8 mouse cellular contexts compared by ENCODE assay signal in genomic region chr3:95216655-95217254, GRCm38 (mm10). TPM values are rescaled to one million over a fixed set of nuclear protein-coding genes. Genes with fewer than 3 reads are reported as not detected.
A peak's percentile ranks its signal among the peaks of the same experiment; 100 is the strongest.
DNase-seq lines count a peak whose midpoint lies in the region; ATAC-seq and TF ChIP-seq lines count a peak whose summit lies in the region.

No protein-coding gene starts in this region.

- peak overlapping the region; percentile 91 for H3K9ac ChIP-seq in heart, embryonic 12.5 days
- H3K9ac ChIP-seq in ES-E14 (ENCODE audit: insufficient read depth, low read depth, low read length, poor library complexity, severe bottlenecking) = peak overlapping the region; percentile 100
- H3K9ac ChIP-seq in hindbrain, embryonic 11.5 days (ENCODE audit: low read depth, low read length) = peak overlapping the region; percentile 93; the same call in 1 of the 2 replicates

- ATAC-seq in heart, embryonic 12.5 days (ENCODE audit: insufficient number of reproducible peaks, low FRiP score) = peak; percentile 20
- ATAC-seq in hindbrain, embryonic 11.5 days (ENCODE audit: low FRiP score) = no peak; the same call in 1 of the 2 replicates
- ATAC-seq in megakaryocyte progenitor cell, adult 5-6 weeks (replicated peaks; ENCODE audit: poor library complexity) = 0 out of 2 replicates have a peak, but pooled peaks have one; percentile 0

- in situ Hi-C loops in ES-E14 (cut with MboI; ENCODE audit: low sequenced_read_pairs in 2 of 2, unreplicated experiment in 2 of 2) = no loop called here

- no peak for DNase-seq in heart, adult 8-10 months (ENCODE audit: low spot score)
- no peak for DNase-seq in ES-E14 (ENCODE audit: low read depth, low spot score)
- no peak for DNase-seq in hindbrain, embryonic 11.5 days (ENCODE audit: low spot score)
- no peak for DNase-seq in layer of hippocampus, adult 8-10 months (ENCODE audit: low spot score in 2 of 2)
- no peak for DNase-seq in spleen, postnatal 36 days (ENCODE audit: low spot score in 2 of 2)
- no peak for DNase-seq in thymus, adult 18-20 months

- peaks cover 46% of the 10 kb centered on the region for H3K36me3 ChIP-seq in heart, embryonic 12.5 days
- H3K36me3 ChIP-seq in ES-E14 (ENCODE audit: control insufficient read depth, insufficient read depth, low read length, poor library complexity, severe bottlenecking) = peaks cover 23% of the 10 kb centered on the region
- peaks cover 4% of the 10 kb centered on the region; the same call in 1 of the 2 replicates for H3K36me3 ChIP-seq in hindbrain, embryonic 11.5 days (ENCODE audit: control insufficient read depth, insufficient read depth, low read length)

- peak overlapping the region; percentile 99 for H3K27ac ChIP-seq in heart, embryonic 12.5 days (ENCODE audit: poor library complexity, severe bottlenecking)
- H3K27ac ChIP-seq in ES-E14 (ENCODE audit: insufficient read depth, low read depth, low read length, poor library complexity, severe bottlenecking) = no peak overlapping the region; the same call in 1 of the 2 replicates
- H3K27ac ChIP-seq in hindbrain, embryonic 11.5 days (ENCODE audit: low read depth, low read length) = peak overlapping the region; percentile 92

- no peaks in the 10 kb centered on the region for H3K27me3 ChIP-seq in heart, embryonic 12.5 days (replicated peaks)
- H3K27me3 ChIP-seq in hindbrain, embryonic 11.5 days (ENCODE audit: control insufficient read depth, insufficient read depth, low read length) = no peaks in the 10 kb centered on the region

- peak overlapping the region; percentile 71 for H3K4me2 ChIP-seq in heart, embryonic 12.5 days
- peak overlapping the region; percentile 54 for H3K4me2 ChIP-seq in hindbrain, embryonic 11.5 days (replicated peaks; ENCODE audit: low read depth, low read length)

- WGBS in heart, embryonic 12.5 days = 21% methylated on average over 4 of the region's 4 CpGs
- 29% methylated on average over 4 of the region's 4 CpGs for WGBS in hindbrain, embryonic 11.5 days

- peaks cover 9% of the 10 kb centered on the region for H3K4me1 ChIP-seq in heart, embryonic 12.5 days (replicated peaks)
- no peaks in the 10 kb centered on the region; a peak in 1 of 4 replicates for H3K4me1 ChIP-seq in ES-E14 (ENCODE audit: control insufficient read depth in 2 of 2, insufficient read depth in 2 of 2, low read length in 2 of 2, poor library complexity in 1 of 2)
- no peaks in the 10 kb centered on the region for H3K4me1 ChIP-seq in hindbrain, embryonic 11.5 days (replicated peaks; ENCODE audit: control insufficient read depth, insufficient read depth, low read length)

- H3K9me3 ChIP-seq in heart, embryonic 12.5 days (replicated peaks) = no peaks in the 10 kb centered on the region
- no peaks in the 10 kb centered on the region for H3K9me3 ChIP-seq in ES-E14 (ENCODE audit: control insufficient read depth, insufficient read depth, low read depth, low read length)
- no peaks in the 10 kb centered on the region for H3K9me3 ChIP-seq in hindbrain, embryonic 11.5 days (ENCODE audit: control insufficient read depth, low read length)

- H3K4me3 ChIP-seq in heart, embryonic 12.5 days = peak overlapping the region; percentile 80
- H3K4me3 ChIP-seq in ES-E14 (ENCODE audit: insufficient read depth in 1 of 2, low read depth in 1 of 2, low read length in 2 of 2, poor library complexity in 1 of 2, severe bottlenecking in 1 of 2) = peak overlapping the region; percentile 84 to 99
- H3K4me3 ChIP-seq in hindbrain, embryonic 11.5 days (ENCODE audit: low read depth, low read length) = peak overlapping the region; percentile 69

TF ChIP-seq in ES-E14, 5 proteins besides CTCF, POLR2A, EP300 and RAD21:
- TF ChIP-seq MAFK (IDR thresholded peaks at IDR 0.05; ENCODE audit: insufficient read depth, low read depth, low read length) (no peak), ZNF384 (IDR thresholded peaks at IDR 0.05; ENCODE audit: low read depth, low read length) (0 out of 2 replicates have a peak, but pooled peaks have one; percentile 53)

RNA-seq across cellular contexts. Expression of gene Gabpb2, which starts 1.0 kb away (rescaled TPM):
- 7.7 and 8.9 TPM in 2 replicates for polyA plus RNA-seq in heart, embryonic 12.5 days (2016; fragmentation: Nextera tagmentation; extraction: Ambion mirVana)
- total RNA-seq in heart, adult 8-10 months (2022) = 10 to 100 TPM; 12.2 to 13.9 (median 13.2) TPM
- total RNA-seq in ES-E14 (2012; rRNA removed) = 28.7 and 30.7 TPM in 2 replicates
- 6.1 and 9.7 TPM in 2 replicates for polyA plus RNA-seq in hindbrain, embryonic 11.5 days (2014; fragmentation: Nextera tagmentation; extraction: Ambion mirVana)
- total RNA-seq in megakaryocyte progenitor cell, adult 5-6 weeks (2015) = 28.5 and 29.3 TPM in 2 replicates
- total RNA-seq in megakaryocyte progenitor cell, adult 5-6 weeks (2017) = 43.1 and 57.7 TPM in 2 replicates
- total RNA-seq in layer of hippocampus, adult 8-10 months (2022) = 10 to 100 TPM; 15.7 to 18.0 (median 17.5) TPM

RNA-seq across cellular contexts. Expression of gene Cdc42se1, which starts 11.8 kb away (rescaled TPM):
- polyA plus RNA-seq in heart, embryonic 12.5 days (2016; fragmentation: Nextera tagmentation; extraction: Ambion mirVana) = 60.9 and 62.1 TPM in 2 replicates
- 10 to 100 TPM; 17.0 to 22.8 (median 20.4) TPM for total RNA-seq in heart, adult 8-10 months (2022)
- 43.2 and 51.4 TPM in 2 replicates for total RNA-seq in ES-E14 (2012; rRNA removed)
- polyA plus RNA-seq in hindbrain, embryonic 11.5 days (2014; fragmentation: Nextera tagmentation; extraction: Ambion mirVana) = 110 and 117 TPM in 2 replicates
- 56.2 and 56.7 TPM in 2 replicates for total RNA-seq in megakaryocyte progenitor cell, adult 5-6 weeks (2015)
- total RNA-seq in megakaryocyte progenitor cell, adult 5-6 weeks (2017) = 52.5 and 60.3 TPM in 2 replicates
- 10 to 100 TPM; 72.9 to 79.5 (median 77.2) TPM for total RNA-seq in layer of hippocampus, adult 8-10 months (2022)

RNA-seq across cellular contexts. Expression of gene Mllt11, which starts 15.2 kb away (rescaled TPM):
- 12.8 and 13.6 TPM in 2 replicates for polyA plus RNA-seq in heart, embryonic 12.5 days (2016; fragmentation: Nextera tagmentation; extraction: Ambion mirVana)
- 10 to 100 TPM in 2 of 4 experiments, 1 to 10 TPM in 2; 5.5 to 11.3 (median 9.5) TPM for total RNA-seq in heart, adult 8-10 months (2022)
- total RNA-seq in ES-E14 (2012; rRNA removed) = 5.3 and 10.1 TPM in 2 replicates
- 171 and 203 TPM in 2 replicates for polyA plus RNA-seq in hindbrain, embryonic 11.5 days (2014; fragmentation: Nextera tagmentation; extraction: Ambion mirVana)
- 4.6 and 5.8 TPM in 2 replicates for total RNA-seq in megakaryocyte progenitor cell, adult 5-6 weeks (2015)
- total RNA-seq in megakaryocyte progenitor cell, adult 5-6 weeks (2017) = 4.9 and 5.5 TPM in 2 replicates
- total RNA-seq in layer of hippocampus, adult 8-10 months (2022) = 100 to 1,000 TPM; 265 to 305 (median 277) TPM

RNA-seq across cellular contexts. Expression of gene Gm128, which starts 24.6 kb away (rescaled TPM):
- polyA plus RNA-seq in heart, embryonic 12.5 days (2016; fragmentation: Nextera tagmentation; extraction: Ambion mirVana) = 0.53 and 0.64 TPM in 2 replicates
- not detected for total RNA-seq in heart, adult 8-10 months (2022)
- 2.0 and 3.0 TPM in 2 replicates for total RNA-seq in ES-E14 (2012; rRNA removed)
- 0.21 TPM in 1 of 2 replicates, not detected in the other for polyA plus RNA-seq in hindbrain, embryonic 11.5 days (2014; fragmentation: Nextera tagmentation; extraction: Ambion mirVana)
- 1.0 and 1.4 TPM in 2 replicates for total RNA-seq in megakaryocyte progenitor cell, adult 5-6 weeks (2015)
- total RNA-seq in megakaryocyte progenitor cell, adult 5-6 weeks (2017) = 0.34 and 0.46 TPM in 2 replicates
- total RNA-seq in layer of hippocampus, adult 8-10 months (2022) = under 1 TPM in 3 of 4 experiments, not detected in 1; 0.25 to 0.45 (median 0.41) TPM

RNA-seq across cellular contexts. Expression of gene Bnipl, which starts 34.2 kb away (rescaled TPM):
- polyA plus RNA-seq in heart, embryonic 12.5 days (2016; fragmentation: Nextera tagmentation; extraction: Ambion mirVana) = not detected in 2 replicates
- total RNA-seq in heart, adult 8-10 months (2022) = not detected
- 6.7 and 16.0 TPM in 2 replicates for total RNA-seq in ES-E14 (2012; rRNA removed)
- polyA plus RNA-seq in hindbrain, embryonic 11.5 days (2014; fragmentation: Nextera tagmentation; extraction: Ambion mirVana) = 0.61 and 0.73 TPM in 2 replicates
- total RNA-seq in megakaryocyte progenitor cell, adult 5-6 weeks (2015) = not detected in 2 replicates
- total RNA-seq in megakaryocyte progenitor cell, adult 5-6 weeks (2017) = not detected in 2 replicates
- under 1 TPM in 3 of 4 experiments, not detected in 1; 0.43 to 0.95 (median 0.63) TPM for total RNA-seq in layer of hippocampus, adult 8-10 months (2022)

Comparison
In these comparisons a context has a peak if more than half of its experiments do, and no peak if none do; other contexts are left out.
1. RNA of gene Mllt11, which starts 15.2 kb away (total RNA-seq): 265 to 305 TPM in layer of hippocampus, adult 8-10 months; 5.5 to 11.3 TPM in heart, adult 8-10 months, 5.3 to 10.1 TPM in ES-E14 and 4.6 to 5.8 TPM in megakaryocyte progenitor cell, adult 5-6 weeks; every median in the first group is over 10 times any median in the second.
2. Peak in every context shown above with its lines, with median percentiles within 50 percentile points of each other: H3K4me3 ChIP-seq and H3K9ac ChIP-seq.